Mouse (Mus musculus): ENCODE results near the gene Gm28035. TPM values are rescaled to one million over a fixed set of nuclear protein-coding genes. Genes with fewer than 3 reads are reported as not detected.
A peak's percentile ranks its signal among the peaks of the same experiment; 100 is the strongest.

Gene Gm28035
- total RNA-seq, 1 experiment from 2014 or later, result 1.5 TPM

DNA sequence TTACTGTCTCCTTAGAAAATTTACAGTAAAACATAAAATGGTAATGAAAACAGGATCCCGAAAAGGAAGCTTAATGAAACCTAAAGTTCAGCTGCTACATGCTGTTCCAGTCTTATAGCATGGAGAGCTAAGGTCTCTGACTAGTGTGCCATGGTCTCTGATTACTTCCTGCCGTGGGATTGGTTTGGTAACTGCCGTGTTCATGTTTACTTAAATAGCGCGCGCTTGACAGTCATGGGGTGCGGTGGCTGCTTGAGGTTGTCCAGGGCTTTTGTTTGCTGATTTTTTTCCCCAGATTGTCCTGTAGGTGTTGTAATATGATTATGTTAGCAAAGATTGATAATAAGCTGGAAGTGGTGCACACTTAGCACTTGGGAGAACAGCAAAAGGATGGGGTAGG lies 65.7 kb downstream of the Gm28035 start:
- DNase-seq, result no peak

DNA sequence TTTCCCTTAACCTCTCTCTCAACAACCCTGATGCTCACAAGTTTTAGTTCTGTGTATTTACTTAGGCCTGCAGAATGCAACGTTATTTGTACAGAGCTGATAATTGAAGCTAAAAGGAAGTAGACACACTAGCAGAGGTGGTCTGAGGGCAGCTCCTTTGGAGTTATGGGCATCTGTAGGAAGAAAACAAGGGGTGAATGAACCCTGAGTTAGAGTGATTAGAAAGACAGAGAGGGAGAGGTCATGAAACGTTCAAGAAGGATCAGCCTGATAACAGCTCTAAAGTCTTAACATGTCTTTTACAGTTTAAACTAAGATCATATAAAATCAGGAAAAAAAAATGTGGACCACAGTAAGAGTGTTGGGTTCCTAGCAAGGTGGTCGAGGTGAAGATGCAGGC lies 69.0 kb downstream of the Gm28035 start:
- DNase-seq, result no peak

DNA sequence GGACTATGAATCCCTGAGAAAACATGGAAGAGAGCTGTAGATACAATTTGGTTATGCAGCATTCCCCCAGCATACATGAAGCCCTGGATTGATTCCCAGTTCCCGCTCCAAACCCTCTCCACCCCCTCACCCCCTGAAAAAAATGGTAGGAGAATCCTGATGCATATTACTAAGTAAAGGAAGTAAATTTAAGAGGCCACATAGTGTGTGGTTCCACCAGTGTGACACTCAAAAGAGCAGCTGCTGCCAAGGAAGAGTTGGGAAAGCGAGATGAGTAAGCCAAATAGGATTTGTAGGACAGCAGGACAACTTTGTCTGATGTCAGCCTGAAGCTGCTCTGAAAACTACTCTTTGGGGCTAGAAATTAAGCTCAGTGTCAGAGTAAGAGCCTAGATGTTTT lies 71.1 kb downstream of the Gm28035 start:
- DNase-seq, result no peak

DNA sequence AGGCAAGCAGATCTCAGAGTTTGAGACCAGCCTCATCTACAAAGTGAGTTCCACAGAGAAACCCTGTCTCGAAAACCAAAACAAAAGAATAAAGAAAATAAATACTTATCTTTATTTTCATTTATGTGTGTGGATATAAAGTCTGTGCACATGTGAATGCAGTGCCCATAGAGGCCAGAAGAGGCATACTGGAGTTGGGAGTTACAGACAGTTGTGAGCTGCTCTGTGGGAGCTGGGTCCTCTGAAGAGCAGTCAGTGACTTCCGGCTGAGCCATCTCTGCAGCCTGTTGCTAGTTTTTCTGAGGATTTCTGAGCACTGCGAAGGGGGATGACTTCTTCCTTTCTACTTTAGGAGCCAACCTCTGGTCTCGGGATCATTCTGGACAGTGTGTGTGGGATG lies 75.8 kb downstream of the Gm28035 start:
- DNase-seq, result no peak

DNA sequence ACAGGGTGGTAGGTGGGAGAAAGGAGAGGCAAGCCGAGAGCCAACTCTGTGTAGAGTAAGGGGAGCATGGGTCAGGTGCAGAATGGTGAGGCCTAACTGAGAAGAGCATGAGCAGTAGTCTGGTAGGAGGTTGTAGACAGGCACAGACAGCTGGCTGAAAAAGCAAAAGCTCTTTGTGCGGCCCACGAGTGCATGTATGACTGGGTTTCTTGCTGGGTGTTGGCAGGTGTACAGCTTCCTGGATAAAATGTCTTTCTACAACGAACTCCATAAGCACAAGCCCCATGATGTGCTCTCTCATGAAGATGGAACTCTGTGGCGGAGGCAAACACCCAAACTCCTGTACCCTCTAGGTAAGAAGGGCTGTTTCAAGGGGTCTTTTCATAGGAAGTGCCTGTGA lies 76.6 kb downstream of the Gm28035 start:
- DNase-seq, result no peak

DNA sequence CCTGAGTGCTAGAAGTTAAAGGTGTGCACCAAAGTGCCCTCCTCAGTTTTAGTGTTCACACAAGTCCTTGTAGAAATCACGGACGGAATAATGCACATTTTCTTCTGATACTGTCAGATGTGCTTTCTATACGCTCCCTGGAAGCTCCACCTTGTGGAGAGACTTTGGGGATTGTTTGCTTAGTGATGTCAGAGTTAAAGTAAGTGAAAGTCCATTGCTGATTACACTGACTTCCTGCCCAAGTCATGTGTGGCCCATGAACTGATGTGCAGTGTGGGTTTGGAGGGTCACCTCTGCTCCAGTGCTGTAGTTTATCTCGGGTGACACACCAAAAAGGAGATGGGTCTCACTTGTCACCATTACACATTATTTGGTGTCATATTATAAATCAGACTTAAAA lies 78.9 kb downstream of the Gm28035 start:
- DNase-seq, result no peak

DNA sequence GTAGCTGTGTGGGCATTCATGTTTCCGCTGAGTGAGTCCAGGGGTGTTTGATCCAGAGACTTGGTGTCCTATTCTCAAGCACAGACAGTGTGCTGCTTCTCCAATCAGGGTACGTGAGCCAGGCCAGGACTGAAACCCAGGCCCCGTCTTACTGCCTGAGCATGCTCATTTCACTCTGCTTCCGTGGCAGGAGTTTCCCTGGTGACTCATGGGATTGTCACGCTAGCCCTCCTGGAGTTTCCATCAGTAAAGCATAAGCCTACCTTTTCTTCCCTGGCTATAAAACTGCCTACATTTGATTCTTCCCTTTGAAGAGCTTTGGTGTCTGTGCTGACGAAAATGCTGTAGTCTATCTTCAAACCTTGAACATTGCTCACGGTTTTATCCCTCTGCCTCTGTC lies 82.7 kb downstream of the Gm28035 start:
- DNase-seq, result peak; percentile 29

DNA sequence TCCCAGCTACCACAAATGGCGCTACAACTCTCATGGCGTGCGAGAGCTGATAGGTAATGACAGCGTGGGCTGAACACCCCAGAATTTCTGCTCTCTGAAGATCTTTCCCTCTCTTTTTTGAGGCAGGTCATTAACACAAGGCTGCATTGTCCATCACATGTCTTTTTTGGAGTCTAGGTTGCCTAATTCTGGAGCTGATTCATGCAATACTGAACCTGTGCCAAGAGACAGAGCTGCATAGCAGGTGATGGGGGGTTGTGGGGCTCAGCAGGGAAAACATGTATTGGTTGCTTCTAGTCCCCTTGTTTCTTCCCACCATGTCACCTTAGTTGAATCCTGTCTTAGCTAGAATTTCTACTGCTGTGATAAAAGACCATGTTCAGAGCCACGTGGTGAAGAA lies 84.9 kb downstream of the Gm28035 start:
- DNase-seq, result no peak

DNA sequence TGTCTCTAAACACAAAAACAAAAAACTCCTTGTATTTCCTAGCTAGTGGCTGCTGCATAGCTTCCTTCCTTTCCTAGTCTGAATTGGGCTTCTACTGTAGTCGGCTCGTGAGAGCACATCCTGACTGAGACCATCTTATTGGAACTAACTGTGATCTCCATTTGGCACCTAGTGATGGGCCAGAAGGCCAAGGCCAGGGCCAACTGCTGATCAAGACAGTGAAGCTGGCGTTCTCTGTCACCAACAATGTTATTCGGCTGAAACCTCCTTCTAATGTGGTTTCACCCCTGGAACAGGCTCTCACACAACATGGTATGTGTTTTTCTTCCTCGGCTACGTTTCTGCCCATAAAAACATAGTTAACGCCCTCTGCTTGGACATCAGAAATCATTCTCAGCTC lies 86.9 kb downstream of the Gm28035 start:
- DNase-seq, result no peak

DNA sequence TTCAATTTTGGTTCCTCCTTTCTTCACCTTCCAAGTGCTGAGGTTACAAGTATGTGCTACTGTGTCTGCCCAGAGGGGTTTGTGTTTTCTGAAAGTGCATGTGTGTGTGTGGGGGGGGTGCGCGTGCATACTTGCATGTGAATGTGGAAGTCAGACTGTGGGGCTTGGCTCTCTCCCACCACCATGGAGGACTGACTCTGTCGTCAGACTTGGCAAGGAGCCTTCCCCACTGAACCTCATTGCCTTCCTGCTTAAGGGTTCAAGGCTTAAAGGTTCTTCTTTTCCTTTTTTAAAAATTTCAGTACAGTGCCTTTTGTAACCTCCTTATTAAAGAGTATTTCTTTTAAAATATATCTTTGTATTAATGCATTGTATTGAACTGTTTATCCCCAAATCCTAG lies 88.4 kb downstream of the Gm28035 start:
- no peak for DNase-seq

Other genes starting within 250 kb of the Gm28035 start
- gene Wdr34, start 191.7 kb upstream of the Gm28035 start, total RNA-seq (2021), result 18.5 and 26.6 TPM in 2 replicates
- gene Set, start 183.2 kb upstream of the Gm28035 start, total RNA-seq (2021), result 244 and 253 TPM in 2 replicates
- 7.6 and 8.6 TPM in 2 replicates for gene Pkn3, start 162.9 kb upstream of the Gm28035 start, total RNA-seq (2021)
- gene Zdhhc12, start 146.9 kb upstream of the Gm28035 start, total RNA-seq (2021), result 26.0 and 27.4 TPM in 2 replicates
- gene Zer1, start 116.0 kb upstream of the Gm28035 start, total RNA-seq (2021), result 40.0 and 51.7 TPM in 2 replicates
- 54.0 and 71.3 TPM in 2 replicates for gene Tbc1d13, start 106.8 kb upstream of the Gm28035 start, total RNA-seq (2021)
- 29.5 and 34.8 TPM in 2 replicates for gene Endog, start 69.1 kb upstream of the Gm28035 start, total RNA-seq (2021)
- 25.9 and 28.7 TPM in 2 replicates for gene Spout1, start 62.1 kb upstream of the Gm28035 start, total RNA-seq (2021)
- 25.7 and 28.7 TPM in 2 replicates for gene Kyat1, start 34.7 kb upstream of the Gm28035 start, total RNA-seq (2021)
- gene Lrrc8a, start 2.9 kb upstream of the Gm28035 start, total RNA-seq (2021), result 51.1 and 52.2 TPM in 2 replicates
- 9.6 and 18.1 TPM in 2 replicates for gene Phyhd1, start 25.6 kb downstream of the Gm28035 start, total RNA-seq (2021)
- not detected in 2 replicates for gene Gm28038, start 40.5 kb downstream of the Gm28035 start, total RNA-seq (2021)
- 39.7 and 47.3 TPM in 2 replicates for gene Dolk, start 45.8 kb downstream of the Gm28035 start, total RNA-seq (2021)
- 38.0 and 38.9 TPM in 2 replicates for gene Nup188, start 45.8 kb downstream of the Gm28035 start, total RNA-seq (2021)
- 90.0 and 111 TPM in 2 replicates for gene Sh3glb2, start 118.8 kb downstream of the Gm28035 start, total RNA-seq (2021)
- 65.4 and 83.5 TPM in 2 replicates for gene Miga2, start 123.7 kb downstream of the Gm28035 start, total RNA-seq (2021)
- 22.3 and 28.5 TPM in 2 replicates for gene Dolpp1, start 151.7 kb downstream of the Gm28035 start, total RNA-seq (2021)
- 130 and 142 TPM in 2 replicates for gene Crat, start 175.2 kb downstream of the Gm28035 start, total RNA-seq (2021)
- 130 and 145 TPM in 2 replicates for gene Ptpa, start 175.5 kb downstream of the Gm28035 start, total RNA-seq (2021)
- 5.9 and 6.3 TPM in 2 replicates for gene Ier5l, start 233.7 kb downstream of the Gm28035 start, total RNA-seq (2021)

Measured in adrenal gland, postnatal 25 days (tissue).